Mouse (Mus musculus): Measurements from ENCODE around the gene Kirrel3.

DNA sequence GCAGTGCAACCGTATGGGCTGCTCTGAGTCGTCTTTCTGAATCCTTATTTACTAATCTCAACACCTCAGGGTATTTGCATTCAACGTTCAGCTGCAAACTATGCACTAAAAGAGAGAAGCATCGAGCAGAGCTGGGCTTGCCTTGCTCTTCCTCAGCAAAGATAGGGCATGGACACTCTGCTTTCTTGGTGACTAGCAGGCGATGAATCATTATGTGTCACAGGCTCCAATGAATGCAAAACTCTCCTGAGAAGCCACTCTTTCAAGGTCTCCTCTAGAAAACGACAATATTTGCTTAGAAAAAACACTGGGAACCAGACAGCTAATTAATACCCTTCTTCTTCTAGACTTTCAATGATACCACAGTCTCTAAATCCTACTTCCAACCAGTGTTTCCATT lies 223.0 kb downstream of the Kirrel3 start:
- TF ChIP-seq CTCF (IDR thresholded peaks at IDR 0.05; ENCODE audit: low read depth, low read length) (no peak), GATA1 (IDR thresholded peaks at IDR 0.05; ENCODE audit: borderline replicate concordance, low read length) (no peak)
